Mouse (Mus musculus) gastrocnemius, postnatal 25 days (tissue): ENCODE measurements at regions not wholly inside any gene's neighbourhood (a gene's known extent, or its start where the extent isn't known, plus 50 kb on each side); places are given as distances from the start of the nearest gene placed in this dataset.

Experiments used
- DNase-seq: peaks from one replicate; pipeline ENCODE4 v3.0.0; 2022

- DNase-seq, result no peak
Measured at GRCm38 (mm10) chr13:51016956-51017703, 83.5 kb upstream of the Spin1 start.

- no peak for DNase-seq
Measured at GRCm38 (mm10) chr13:51017727-51018321, 82.9 kb upstream of the Spin1 start.

- DNase-seq, result no peak
Measured at GRCm38 (mm10) chr13:51018366-51018765, 82.3 kb upstream of the Spin1 start.

GRCm38 (mm10) chr13:51022401-51023250, 78.1 kb upstream of the Spin1 start:
- DNase-seq, result peak; percentile 17

DNA sequence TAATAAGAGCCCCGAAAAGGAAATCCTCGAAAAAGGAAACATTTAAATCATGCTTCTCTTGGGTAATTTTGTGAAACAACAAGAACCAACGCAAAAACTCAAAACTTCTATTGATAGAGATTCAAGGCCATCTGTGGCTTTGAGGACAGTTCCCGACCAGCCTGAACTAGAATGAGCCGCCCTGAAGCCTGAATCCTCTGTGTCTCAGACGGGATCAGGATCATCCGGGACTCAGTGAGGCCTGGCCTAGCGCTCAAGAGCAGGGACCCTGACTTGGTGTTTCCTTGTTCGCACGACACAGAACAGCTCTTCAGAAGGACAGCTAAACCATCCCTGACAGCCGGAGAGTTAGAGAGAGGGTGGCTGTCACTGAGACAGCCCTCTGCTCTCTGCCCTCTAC, 77.4 kb upstream of the Spin1 start:
- no peak for DNase-seq

DNA sequence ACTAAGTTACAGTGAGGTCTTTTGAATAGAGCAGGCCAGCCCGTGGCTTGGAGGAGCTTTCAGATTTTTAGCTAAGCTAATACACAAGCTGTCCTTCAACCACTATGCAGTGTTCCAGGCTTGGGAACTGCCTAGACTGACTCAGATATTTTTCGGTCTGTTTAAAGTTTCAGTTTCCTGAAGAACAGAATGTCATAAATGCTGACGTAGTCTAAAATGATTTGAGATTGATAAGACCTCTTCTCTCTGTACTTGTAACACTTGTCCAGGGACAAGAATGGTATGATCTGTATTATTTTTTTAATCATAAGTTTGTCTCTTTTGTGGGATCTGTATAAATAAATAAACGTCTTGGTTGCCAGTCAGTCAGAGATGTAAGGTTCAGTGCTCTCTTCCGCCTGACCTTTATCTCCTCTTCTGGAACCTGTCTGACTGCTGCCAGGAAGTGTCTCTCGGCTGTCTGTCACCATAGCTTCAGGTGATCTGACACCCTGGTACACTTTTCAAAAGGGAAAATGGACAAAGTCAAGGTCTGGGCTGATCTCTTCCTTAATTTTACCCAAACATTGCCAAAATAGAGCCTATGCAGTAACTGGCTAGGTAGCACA, 74.3 kb upstream of the Spin1 start:
- no peak for DNase-seq

DNA sequence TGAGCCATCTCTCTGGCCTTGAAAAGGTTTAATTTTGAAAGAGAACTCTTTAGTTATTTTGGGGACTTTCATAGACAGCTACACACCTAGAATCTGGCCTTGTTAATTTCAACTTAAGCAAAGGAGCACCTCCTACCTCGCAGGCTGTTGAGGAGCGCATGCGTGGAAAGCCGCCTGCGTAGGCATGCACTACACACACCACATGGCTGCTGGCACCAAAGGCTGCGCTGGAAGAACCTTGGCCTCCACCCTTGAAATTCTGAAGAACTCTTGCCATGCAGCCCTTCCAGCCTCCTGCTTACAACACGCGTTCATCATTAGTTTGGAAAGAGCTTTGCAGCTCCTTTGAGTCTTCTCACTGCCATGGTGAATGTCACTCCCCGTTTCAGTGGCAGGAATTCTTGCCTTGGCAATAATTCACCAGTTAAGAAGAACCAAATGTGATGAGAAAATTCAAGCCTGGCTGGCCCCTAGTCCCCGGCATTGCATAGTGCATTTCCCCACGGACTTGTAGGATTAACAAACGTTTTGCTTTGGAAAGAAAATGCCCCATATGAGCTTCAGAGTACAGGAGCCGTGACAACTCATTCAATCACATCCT, 62.7 kb upstream of the Spin1 start:
- peak; percentile 35 for DNase-seq

DNA sequence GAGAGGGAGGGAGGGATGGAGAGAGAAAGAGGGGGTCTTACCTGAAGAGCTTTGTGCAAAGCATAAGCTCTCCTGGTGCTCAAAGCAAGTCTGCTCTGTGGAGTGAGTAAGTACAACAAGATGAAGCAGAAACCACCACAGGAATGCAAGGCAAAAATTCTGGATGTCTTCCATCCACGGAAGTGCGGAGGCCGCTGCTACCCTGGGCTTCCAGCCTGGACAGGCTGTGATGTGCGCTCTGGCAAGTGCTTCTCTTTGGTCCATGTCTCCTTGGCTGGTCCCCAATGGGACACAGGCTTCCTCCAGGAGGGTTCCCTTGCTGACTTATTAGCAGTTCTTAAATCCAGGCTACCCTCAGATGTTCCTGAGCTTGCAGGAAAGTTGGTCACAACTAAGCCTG, 61.7 kb upstream of the Spin1 start:
- peak; percentile 33 for DNase-seq

DNA sequence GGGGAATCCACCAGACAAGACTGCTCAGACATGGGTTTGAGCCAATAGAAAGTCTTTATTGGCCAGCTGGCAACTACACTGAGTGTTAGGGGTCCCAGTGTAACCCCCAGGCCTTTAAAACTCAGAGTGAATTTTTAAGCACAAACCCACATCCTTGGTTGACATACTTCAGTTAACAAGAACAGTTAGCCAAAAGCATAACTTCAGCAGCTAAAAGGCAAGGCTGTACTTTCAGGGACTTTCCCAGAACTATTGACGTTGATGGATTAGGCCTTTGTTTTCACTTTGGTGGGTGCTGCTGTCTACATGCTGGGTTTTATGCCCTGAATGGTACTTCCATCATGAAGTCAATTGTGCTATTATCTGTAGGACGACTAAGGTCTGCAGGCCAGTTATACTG, 59.6 kb upstream of the Spin1 start:
- no peak for DNase-seq

DNA sequence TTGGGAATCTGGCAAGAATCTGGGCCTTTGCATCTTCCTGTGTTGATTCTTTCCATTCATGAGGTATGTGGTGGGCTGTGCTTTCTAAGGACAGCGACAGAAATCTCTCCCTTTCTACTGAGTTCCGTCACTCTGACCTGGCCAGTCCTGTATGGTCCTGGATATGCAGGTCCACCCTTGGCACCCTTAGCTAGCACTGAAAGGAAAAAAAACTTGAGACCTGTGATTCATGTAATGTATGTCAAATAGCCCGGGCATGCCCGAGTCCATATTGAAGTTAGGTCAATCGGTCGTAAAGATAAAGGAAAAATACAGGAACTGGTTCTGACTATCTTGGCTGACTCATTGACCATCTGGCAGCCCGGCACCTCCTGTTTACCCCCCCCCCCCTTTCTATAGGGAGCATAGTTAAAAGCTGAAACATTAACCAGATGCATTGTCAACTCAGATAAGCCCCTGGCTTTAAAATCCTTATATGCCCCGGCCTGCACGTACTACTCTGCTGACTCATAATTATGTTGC, 57.7 kb upstream of the Spin1 start:
- no peak for DNase-seq
